Mouse (Mus musculus) forebrain, embryonic 11.5 days (tissue): ENCODE measurements at regions not wholly inside any gene's neighbourhood (a gene's known extent, or its start where the extent isn't known, plus 50 kb on each side); places are given as distances from the start of the nearest gene placed in this dataset.

Source experiments
- ATAC-seq: fragments of 200-750 bp; cut with Nextera tagmentation; replicated peaks from 2 replicates; pipeline ENCODE4 v1.8.0; 2017; ENCODE audit warnings: moderate TSS enrichment; ENCODE audit not compliant: low FRiP score
- DNase-seq: peaks from one replicate; pipeline ENCODE4 v3.0.0-alpha.2; 2017; ENCODE audit warnings: low spot score
- H3K27ac ChIP-seq: fragments of 300-500 bp; sonication (generic); 2 replicates; pipeline ENCODE4 v1.5.1; 2014; ENCODE audit warnings: low read depth, low read length
- H3K27me3 ChIP-seq: fragments of 300-500 bp; sonication (generic); 2 replicates; pipeline ENCODE4 v1.6.1; 2014; ENCODE audit warnings: mild to moderate bottlenecking, low read length, mixed read lengths; ENCODE audit not compliant: control insufficient read depth, insufficient read depth
- H3K36me3 ChIP-seq: fragments of 300-500 bp; sonication (generic); 2 replicates; pipeline ENCODE4 v1.6.1; 2014; ENCODE audit warnings: mild to moderate bottlenecking, low read length, moderate library complexity, mixed read lengths; ENCODE audit not compliant: control insufficient read depth, insufficient read depth
- H3K4me1 ChIP-seq: fragments of 300-500 bp; sonication (generic); replicated peaks from 2 replicates; pipeline ENCODE4 v1.6.1; 2014; ENCODE audit warnings: low read length, mixed read lengths; ENCODE audit not compliant: control insufficient read depth, insufficient read depth
- H3K4me2 ChIP-seq: fragments of 300-500 bp; sonication (generic); 2 replicates; pipeline ENCODE4 v1.6.1; 2014; ENCODE audit warnings: low read depth, mild to moderate bottlenecking, low read length, moderate library complexity, mixed read lengths; ENCODE audit not compliant: severe bottlenecking
- H3K4me3 ChIP-seq: fragments of 300-500 bp; sonication (generic); 2 replicates; pipeline ENCODE4 v1.5.1; 2014; ENCODE audit warnings: low read depth, low read length
- H3K9ac ChIP-seq: fragments of 300-500 bp; sonication (generic); 2 replicates; pipeline ENCODE4 v1.6.1; 2014; ENCODE audit warnings: low read length
- H3K9me3 ChIP-seq: fragments of 300-500 bp; sonication (generic); 2 replicates; pipeline ENCODE4 v1.6.1; 2016; ENCODE audit warnings: low read length, mixed read lengths; ENCODE audit not compliant: control insufficient read depth
- WGBS: fragments of 180-500 bp; shearing (Covaris S2); extraction: QIAGEN DNeasy Blood & Tissue Kit; methylation state at CpG from one replicate; pipeline ENCODE4 v1.1.7; 2014; 5-methylcytosine and 5-hydroxymethylcytosine counted together

GRCm38 (mm10) chr9:27453476-27453875 lies 56.9 kb downstream of the Spata19 start:
- WGBS, result 87% methylated on average over 2 of the region's 2 CpGs
- no peak overlapping the region for H3K4me2 ChIP-seq
- DNase-seq, result no peak

GRCm38 (mm10) chr9:27453924-27454652 lies 57.5 kb downstream of the Spata19 start:
- WGBS, result 77% methylated on average over 10 of the region's 10 CpGs
- Histone ChIP-seq H3K27ac (no peak overlapping the region), H3K4me3 (no peak overlapping the region), H3K9me3 (no peaks in the 10 kb centered on the region), H3K4me1 (peaks cover 2% of the 10 kb centered on the region; the same call in 1 of the 2 replicates), H3K9ac (no peak overlapping the region), H3K27me3 (no peaks in the 10 kb centered on the region), H3K4me2 (no peak overlapping the region), H3K36me3 (no peaks in the 10 kb centered on the region)
- no peak for DNase-seq
- ATAC-seq, result no peak

More at GRCm38 (mm10) chr9:27453476-27453875, 56.9 kb downstream of the Spata19 start:
- no peak overlapping the region for H3K27ac ChIP-seq
- H3K27me3 ChIP-seq, result no peaks in the 10 kb centered on the region
- ATAC-seq, result no peak
- peaks cover 2% of the 10 kb centered on the region; the same call in 1 of the 2 replicates for H3K4me1 ChIP-seq
- no peak overlapping the region for H3K9ac ChIP-seq
- no peaks in the 10 kb centered on the region for H3K9me3 ChIP-seq
- no peak overlapping the region for H3K4me3 ChIP-seq
- no peaks in the 10 kb centered on the region for H3K36me3 ChIP-seq

GRCm38 (mm10) chr9:27458335-27459040 lies 61.9 kb downstream of the Spata19 start:
- Histone ChIP-seq H3K4me1 (no peaks in the 10 kb centered on the region), H3K27me3 (no peaks in the 10 kb centered on the region), H3K27ac (no peak overlapping the region), H3K9me3 (no peaks in the 10 kb centered on the region), H3K4me3 (no peak overlapping the region), H3K36me3 (no peaks in the 10 kb centered on the region), H3K4me2 (no peak overlapping the region), H3K9ac (no peak overlapping the region)
- ATAC-seq, result no peak
- WGBS, result 36% methylated on average over 3 of the region's 3 CpGs
- DNase-seq, result no peak

GRCm38 (mm10) chr9:27461029-27461428 lies 64.4 kb downstream of the Spata19 start:
- DNase-seq (no peak), ATAC-seq (no peak)
- no peaks in the 10 kb centered on the region for H3K27me3 ChIP-seq
- no peaks in the 10 kb centered on the region for H3K36me3 ChIP-seq
- no peak overlapping the region for H3K27ac ChIP-seq
- H3K9ac ChIP-seq, result no peak overlapping the region
- WGBS, result 45% methylated on average over 8 of the region's 8 CpGs
- H3K4me3 ChIP-seq, result no peak overlapping the region
- no peaks in the 10 kb centered on the region for H3K9me3 ChIP-seq
- H3K4me1 ChIP-seq, result no peaks in the 10 kb centered on the region
- no peak overlapping the region for H3K4me2 ChIP-seq

- Histone ChIP-seq H3K27ac (no peak overlapping the region), H3K4me2 (no peak overlapping the region), H3K4me1 (no peaks in the 10 kb centered on the region), H3K36me3 (no peaks in the 10 kb centered on the region), H3K4me3 (no peak overlapping the region), H3K9ac (no peak overlapping the region), H3K27me3 (no peaks in the 10 kb centered on the region), H3K9me3 (no peaks in the 10 kb centered on the region)
- WGBS, result 94% methylated on average over 1 of the region's 1 CpGs
- no peak for DNase-seq
- ATAC-seq, result no peak
Measured at GRCm38 (mm10) chr9:27464006-27464405, 67.4 kb downstream of the Spata19 start.

- 90% methylated on average over 10 of the region's 10 CpGs for WGBS
- no peak for DNase-seq
- Histone ChIP-seq H3K9ac (no peak overlapping the region), H3K36me3 (no peaks in the 10 kb centered on the region), H3K27me3 (no peaks in the 10 kb centered on the region), H3K4me3 (no peak overlapping the region), H3K4me2 (no peak overlapping the region), H3K9me3 (no peaks in the 10 kb centered on the region), H3K27ac (no peak overlapping the region), H3K4me1 (no peaks in the 10 kb centered on the region)
- no peak for ATAC-seq
Measured at GRCm38 (mm10) chr9:27475468-27475867, 78.9 kb downstream of the Spata19 start.

- Histone ChIP-seq H3K4me3 (no peak overlapping the region), H3K9me3 (no peaks in the 10 kb centered on the region), H3K27ac (no peak overlapping the region), H3K4me2 (no peak overlapping the region), H3K27me3 (no peaks in the 10 kb centered on the region), H3K4me1 (no peaks in the 10 kb centered on the region), H3K36me3 (no peaks in the 10 kb centered on the region), H3K9ac (no peak overlapping the region)
- WGBS, result 89% methylated on average over 5 of the region's 5 CpGs
- DNase-seq (no peak), ATAC-seq (no peak)
Measured at GRCm38 (mm10) chr9:27476636-27477035, 80.0 kb downstream of the Spata19 start.

- 71% methylated on average over 4 of the region's 4 CpGs for WGBS
Measured at GRCm38 (mm10) chr9:27477079-27477687, 80.6 kb downstream of the Spata19 start.

More at GRCm38 (mm10) chr9:27477079-27477687, 80.6 kb downstream of the Spata19 start:
- no peaks in the 10 kb centered on the region for H3K36me3 ChIP-seq
- no peaks in the 10 kb centered on the region for H3K4me1 ChIP-seq
- no peaks in the 10 kb centered on the region for H3K27me3 ChIP-seq
- no peaks in the 10 kb centered on the region for H3K9me3 ChIP-seq
- no peak overlapping the region for H3K9ac ChIP-seq
- H3K27ac ChIP-seq, result no peak overlapping the region
- DNase-seq (no peak), ATAC-seq (no peak)
- no peak overlapping the region for H3K4me2 ChIP-seq
- no peak overlapping the region for H3K4me3 ChIP-seq
